Mouse (Mus musculus) adrenal gland (tissue): Measurements from ENCODE around the gene Vmn2r83.
"Not testable (repeated sequence)": the region's sequence is repeated elsewhere in the genome, so short reads cannot be mapped to it uniquely, and the experiment has no call there.

Source experiments
- intact Hi-C: fragments of 180-260 bp; cut with DNase I; formaldehyde crosslinking; loops from one replicate; pipeline ENCODE4 v1.15.1; 2025
- long read RNA-seq, 2 experiments: library from polyadenylated mRNA; unstranded; transcript quantifications; one replicate each; pipeline ENCODE4 v2.0.0; 2020; ENCODE audit warnings: borderline replicate concordance in 1 of 2; ENCODE audit not compliant: insufficient replicate concordance in 1 of 2

Vmn2r83 gene
- long read RNA-seq, experiment 1 = 0 reads
- long read RNA-seq, experiment 2 = 0 reads

DNA sequence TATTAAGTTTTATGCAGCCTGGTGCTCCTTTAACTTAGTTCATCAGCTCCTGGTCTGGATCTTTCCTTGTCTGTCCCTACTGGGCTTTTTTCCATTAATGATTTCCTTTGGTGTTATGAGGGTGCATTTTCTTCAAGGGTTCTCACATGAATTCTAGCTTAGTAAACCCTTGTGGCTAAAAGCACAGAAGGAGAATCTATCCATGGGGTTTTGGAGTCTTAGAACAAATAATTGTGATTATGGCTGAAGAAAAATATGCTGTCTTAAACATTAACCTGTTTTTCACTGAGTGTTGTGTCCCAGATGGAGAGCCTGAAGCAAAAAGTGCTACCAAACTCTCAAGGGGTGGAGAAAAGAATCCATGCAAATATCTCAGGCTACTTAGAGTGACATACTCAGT lies at the start of gene Vmn2r83:
Gene Vmn2r83, plus strand, starts transcription at position 301 of the 400 bp plus-strand sequence.
- intact Hi-C loops = no loop called here

DNA sequence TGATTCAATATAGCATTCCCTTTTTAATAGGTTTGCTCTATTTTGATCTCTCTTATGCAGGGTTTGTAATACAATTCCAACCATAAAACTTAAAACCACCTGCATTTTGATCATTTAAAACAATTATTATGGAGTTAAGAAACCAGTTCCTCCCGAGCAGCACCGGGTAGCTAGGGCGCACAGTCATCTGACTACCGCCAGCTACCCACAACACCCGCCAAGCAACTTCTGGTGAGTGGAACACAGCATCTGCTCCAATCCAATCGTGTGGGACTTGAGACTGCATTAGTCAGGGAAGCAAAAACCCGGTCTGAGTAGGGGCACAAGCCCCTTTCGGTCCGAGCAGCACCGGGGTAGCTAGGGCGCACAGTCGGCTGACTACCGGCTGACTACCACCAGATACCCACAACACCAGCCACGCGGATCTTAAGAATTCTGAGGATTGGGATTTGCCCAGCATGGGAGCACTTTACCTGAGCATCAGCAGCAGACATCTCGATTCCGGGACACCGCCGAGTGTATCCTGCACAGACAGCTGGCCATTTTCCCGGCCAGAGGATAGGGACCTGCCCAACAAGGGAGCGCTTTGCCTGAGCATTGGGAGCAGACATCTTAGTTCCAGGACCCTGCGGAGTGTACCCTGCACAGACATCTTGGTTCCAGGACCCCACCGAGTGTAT lies 33.2 kb upstream of the Vmn2r83 start:
- intact Hi-C loops = not testable (repeated sequence)

DNA sequence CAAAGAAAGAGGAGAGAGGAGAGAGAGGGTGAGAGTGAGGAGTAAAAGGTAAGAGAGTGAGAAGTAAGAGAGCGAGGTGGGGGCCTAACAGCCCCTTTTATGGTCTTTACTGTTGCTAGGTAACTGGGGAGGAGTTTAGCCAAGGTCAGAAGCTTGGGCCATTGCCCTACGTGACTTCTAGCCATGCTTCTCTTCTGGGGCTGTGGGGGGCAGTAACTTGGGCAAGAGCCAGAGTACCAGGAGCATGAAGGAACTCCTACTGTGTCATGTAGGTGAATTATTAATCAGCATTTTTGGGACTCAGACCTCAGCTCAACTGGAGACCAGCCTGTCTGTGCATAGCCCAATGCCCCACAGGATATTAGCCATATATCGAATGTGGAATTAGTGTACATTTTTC lies 27.4 kb downstream of the Vmn2r83 start:
- intact Hi-C loops = no loop called here

DNA sequence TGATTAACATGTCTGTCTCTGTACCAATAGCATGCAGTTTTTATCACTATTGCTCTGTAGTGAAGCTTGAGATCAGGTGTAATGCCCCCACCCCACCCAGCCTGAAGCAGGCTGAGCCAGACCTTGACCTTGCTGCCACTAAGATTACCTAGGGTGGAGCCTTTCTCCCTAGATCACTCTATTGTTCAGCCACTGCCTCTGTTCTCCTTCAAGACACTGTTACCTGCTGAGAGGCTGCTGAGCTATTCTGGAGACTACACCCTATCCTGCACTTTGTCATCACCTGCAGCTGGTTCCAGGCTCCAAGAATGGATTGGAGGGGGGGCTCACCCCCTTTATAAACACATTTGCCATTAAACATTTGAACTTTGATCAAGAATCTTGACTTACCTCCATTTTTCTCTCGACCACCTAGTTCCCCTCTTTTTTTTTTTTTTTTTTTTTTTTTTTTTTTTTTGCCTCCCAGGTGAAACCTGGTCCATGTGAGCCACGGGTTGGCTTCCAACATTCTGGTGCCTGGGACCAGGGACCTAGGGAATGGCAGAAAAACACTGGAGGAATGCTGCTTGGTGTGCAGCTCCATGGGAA lies 28.3 kb downstream of the Vmn2r83 start:
- intact Hi-C loops = no loop called here

DNA sequence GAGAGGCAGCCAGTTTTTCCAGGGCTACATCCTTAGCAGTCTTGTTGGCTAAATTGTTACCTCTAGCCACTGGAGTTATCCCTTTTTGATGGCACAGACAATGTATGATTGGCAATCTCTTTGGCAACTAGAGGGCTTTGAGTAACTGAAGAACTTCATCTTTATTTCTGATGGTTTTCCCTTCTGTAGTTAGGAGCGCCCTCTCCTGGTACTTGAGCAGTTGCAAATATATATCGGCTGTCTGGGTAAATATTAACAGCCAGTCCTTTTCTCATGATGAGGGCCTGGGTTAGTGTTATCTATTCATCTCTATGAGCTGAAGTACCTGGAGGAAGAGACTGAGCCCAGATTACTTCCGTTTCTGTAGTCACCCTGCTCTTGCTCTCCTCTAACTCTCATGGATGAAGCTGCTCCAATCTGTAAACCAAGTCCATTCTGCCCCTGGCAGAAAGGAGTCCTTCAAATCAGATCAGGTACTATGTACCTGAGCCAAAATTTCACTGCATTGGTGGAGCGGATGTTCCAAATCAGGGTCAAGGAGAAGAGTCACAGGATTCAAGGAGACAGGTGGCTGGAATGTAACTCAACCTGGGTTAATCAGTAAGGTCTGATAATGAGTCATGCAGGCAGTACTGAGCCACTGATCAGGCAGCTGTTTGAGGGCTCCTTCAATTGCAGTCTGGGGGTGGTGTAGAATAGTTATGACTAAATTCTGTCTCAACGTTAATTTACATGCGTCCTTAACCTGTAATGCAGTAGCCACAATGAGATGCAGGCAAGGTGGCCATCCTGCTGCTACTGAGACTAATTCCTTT lies 34.5 kb downstream of the Vmn2r83 start:
- intact Hi-C loops = no loop called here

DNA sequence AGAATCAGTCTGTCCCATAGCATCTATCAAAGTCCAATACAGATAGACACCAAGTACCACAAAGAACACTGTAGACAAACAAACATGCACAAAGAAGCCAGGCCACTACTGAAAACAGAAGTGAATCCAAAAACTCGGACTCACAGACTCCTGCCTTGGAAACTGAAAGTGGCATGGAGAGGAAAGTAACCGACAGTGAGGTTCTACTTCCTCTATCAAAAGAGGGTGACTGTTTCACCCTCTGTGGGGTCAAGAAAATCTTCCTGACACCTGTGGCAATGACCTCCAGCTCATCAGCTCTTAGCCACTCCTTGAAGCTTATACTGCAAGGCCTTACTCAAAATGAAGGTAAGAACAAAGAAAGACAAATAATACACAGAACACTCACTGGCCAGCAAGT lies 38.2 kb downstream of the Vmn2r83 start:
- intact Hi-C loops = no loop called here

DNA sequence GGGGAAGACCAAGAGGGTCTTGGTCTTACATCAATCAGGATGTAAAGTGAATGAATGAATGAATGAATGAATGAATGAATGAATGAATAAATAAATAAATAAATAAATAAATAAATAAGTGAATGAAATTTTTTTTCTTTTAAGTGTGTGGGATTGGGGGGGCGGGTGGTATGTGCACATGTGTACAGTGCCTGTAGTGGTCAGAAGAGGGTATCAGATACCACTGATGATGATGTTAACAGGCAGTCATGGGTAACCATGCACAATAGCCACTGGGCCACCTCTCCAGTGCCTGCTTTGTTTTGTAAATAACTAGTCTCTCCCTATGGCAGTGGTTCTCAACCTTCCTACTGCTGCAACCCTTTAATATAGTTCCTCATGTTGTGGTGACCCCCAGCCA lies 55.9 kb downstream of the Vmn2r83 start:
- intact Hi-C loops = no loop called here

DNA sequence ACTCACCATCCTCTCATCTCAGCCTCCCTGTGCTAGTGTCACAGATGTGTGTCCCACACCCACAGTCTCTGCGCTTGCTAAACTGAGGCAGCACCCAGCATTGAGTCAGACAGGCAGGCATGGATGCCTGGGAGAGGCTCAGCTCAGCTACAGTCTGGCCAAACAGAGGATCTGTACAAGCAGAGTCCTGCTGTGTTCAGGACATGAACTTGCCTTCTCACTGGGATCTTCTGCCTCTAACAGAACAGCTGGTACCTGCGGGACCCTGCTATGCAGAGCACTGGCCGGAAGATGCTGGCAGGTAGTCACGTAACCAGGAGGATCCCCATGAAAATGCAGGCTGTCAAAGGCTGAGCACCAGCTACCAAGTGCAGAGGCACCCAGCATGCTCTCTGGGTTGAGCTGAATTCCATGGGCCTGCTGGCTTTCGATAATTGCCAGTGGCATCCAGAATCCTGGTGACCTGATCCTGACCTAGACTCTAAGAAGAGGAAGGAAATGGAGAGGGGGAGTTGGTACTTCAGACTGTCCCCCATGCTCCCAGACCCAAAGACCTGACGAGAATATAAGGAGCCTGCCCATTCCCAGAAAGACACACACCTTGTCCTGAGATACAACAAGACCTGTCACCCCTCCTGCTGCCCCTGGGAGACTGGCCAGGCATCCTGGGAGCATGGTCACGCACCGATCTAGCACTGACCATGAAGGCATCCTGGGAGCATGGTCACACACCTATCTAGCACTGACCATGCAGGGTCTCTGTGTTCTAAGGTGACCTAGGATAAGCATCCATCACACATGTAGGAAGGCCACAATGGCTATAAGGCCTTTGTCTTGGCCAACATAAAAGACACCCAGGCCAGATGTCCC lies 57.2 kb downstream of the Vmn2r83 start:
- intact Hi-C loops = no loop called here

DNA sequence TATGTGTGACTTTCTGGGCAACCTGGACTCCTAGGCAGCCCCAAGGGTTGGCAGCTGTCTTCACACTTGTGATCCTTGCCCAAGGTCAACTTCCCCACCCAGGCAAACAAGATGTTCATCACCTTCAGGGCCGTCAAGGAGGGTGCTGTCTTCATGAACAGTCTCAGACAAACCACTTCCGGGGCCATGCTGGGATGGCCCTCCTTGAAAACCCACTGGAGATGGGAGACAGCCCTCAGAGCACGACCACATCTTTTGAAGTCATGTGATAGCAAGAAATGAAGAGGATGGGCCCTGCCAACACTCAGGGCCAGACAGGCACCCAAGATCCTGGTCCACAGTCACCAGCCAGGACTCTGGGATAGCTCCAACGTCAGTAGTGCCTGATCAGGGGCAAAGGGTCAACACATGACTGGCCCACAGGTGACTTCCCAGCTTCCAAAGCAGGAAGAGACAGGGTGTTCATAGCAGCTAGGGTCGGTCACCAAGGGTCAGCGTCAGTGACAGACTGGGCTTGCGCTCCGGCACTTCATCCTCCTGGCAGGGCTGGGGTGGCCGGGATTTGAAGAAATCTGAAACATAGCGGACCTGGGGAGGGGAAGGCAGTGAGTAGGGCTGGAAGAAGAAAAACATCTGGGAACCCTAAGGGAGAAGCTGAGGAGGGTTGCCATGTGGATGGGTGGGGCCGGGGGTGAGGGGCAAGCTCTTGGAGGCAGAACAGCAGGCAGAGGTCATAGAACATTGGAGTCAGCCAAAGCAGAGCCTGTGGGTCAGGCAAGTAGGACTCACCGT lies 58.3 kb downstream of the Vmn2r83 start:
- intact Hi-C loops = no loop called here

DNA sequence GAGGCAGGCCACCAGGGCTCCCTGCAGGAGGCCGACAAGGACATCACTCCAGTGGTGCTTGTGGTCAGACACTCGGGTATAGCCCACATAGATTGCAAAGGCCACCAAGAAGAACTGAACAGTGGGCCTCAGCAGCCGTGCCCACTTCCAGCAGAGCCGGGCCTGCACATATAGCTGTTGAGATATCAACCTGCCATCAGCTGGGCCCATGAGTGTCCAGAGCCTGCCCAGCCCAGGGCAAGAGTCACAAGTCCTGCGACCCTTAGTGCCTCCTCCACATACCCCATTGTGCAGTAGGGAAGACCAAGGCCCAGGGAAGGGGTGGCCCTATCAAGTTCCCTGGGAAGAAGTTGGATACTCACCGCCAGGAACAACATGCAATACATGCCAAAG lies 58.9 kb downstream of the Vmn2r83 start:
- intact Hi-C loops = no loop called here

DNA sequence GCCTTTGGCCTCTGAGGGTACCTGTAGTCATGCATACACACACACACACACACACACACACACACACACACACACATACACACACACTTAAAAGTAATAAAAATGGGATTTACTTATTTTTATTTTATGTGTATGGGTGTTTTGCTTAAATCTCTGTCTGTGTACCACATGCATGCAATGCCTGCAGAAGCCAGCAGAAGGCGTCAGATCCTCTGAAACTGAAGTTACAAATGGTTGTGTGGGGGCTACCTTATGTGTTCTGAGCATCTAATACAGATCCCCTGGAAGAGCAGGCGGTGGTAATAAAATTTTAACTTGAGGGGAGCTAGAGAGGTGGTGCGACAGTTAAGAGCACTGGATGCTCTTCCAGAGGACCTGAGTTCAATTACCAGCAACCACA lies 59.5 kb downstream of the Vmn2r83 start:
- intact Hi-C loops = no loop called here

DNA sequence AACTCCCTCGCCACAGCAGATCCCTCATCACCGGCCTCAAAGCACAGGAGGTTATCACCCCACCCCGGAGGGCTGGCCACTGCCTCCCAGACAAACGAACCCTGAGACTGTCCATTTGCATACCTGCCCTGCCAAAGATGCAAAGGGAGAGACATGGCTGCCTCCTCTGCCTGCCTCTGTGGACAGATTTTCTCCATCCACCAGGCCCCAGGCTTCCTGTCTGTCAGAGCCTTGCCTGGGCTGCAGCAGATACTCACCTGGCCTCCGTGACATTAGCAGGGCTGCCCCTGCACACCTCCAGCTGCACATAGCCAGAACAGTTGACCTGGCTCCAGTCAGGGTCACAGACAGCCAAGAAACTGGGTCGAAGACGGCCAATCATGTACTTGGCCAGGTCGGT lies 61.7 kb downstream of the Vmn2r83 start:
- intact Hi-C loops = no loop called here

DNA sequence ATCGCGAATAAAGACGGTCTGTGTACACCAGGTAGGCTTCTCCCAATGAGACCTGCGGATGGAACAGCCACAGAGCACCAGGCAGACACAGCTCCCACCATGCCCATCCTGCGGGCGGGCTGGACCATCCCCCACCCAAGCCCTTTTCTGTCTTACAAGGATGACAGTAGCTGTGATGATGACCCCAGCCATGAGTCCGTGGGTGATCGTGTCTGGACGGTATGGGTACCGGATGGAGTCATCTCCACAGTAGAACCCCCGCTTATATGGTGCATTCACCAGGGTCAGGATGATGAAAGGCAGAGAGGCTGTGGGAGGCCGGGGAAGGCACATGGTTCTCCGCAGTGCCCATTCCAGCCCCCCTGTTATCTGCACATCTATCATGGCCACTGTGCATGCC lies 62.2 kb downstream of the Vmn2r83 start:
- intact Hi-C loops = no loop called here

DNA sequence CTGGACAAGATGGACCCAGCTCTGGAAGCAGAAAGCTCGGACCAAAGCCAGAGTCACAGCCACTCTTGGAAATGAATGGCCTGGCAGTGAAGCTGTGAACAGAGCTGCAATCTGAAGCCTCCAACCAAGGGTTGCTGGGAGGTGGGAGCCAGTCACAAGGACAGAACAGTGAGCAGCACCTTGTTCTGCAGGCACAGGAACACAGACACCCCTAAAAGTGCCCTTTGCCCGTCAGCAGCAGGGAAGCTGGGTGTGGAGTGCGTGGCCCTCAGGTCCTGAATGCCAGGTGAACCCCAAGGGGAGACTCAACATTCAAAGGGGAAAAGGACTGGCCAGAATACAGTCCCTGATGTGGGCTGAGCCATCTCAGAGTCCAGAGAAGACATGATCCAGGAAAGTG lies 63.1 kb downstream of the Vmn2r83 start:
- intact Hi-C loops = no loop called here

DNA sequence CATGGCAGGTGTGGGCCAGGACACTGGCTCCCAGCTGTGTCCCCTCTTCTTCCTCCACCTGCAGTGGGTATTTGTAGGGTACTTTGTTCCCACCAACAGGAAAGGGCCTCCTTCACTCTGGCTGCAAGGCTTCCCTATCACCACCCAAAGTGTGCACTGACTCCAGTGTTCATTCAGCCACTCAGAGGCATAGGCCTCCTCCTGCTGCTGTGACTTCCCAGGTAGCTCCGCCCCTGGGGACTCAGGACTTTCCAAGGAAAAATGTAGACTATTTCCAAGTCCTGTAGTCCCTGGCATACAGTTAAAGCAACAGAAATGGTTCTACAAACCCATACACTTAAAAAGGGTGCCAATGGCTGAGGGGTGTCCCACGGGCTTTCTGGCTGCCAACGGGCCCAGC lies 64.1 kb downstream of the Vmn2r83 start:
- intact Hi-C loops = no loop called here

DNA sequence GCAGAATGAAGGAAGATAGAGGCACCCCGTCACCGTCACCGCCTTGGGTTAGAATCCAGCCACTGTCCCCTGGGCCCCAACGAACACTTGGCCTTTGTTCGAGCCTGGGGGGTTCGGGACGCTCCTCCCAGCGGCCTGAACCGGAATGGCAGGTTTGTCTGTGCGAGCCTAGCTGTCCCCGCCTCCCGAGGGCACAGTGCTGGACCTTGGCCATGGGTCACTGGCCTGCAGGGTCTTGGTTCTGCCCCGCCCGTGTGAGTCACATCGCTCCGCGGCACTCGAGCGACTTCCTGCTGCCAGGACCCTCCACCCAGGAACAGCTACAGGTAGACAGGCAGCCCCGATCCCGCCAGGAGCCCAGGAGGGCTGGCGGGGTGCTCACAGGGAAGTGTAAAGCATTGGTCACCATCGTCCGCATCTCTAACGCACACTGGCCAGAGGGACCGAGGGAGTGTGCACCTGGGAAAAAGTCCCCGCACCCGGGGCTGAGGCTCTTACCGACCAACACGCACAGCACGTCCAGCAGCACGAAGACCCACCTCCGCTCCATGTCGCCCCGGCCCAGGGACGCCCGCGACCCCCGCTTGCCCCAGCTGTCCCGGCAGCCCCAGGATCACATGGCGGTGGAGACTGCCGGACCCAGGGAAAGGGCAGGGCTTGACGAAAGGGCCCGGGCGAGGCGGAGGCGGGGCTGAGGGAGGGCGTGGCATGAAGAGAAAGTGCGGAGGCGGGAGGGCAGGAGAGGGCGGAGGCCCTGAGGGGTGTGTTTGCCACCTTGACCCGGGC lies 64.8 kb downstream of the Vmn2r83 start, which contains the start of gene Plpp2:
Gene Plpp2, minus strand, starts transcription at position 671 of the 786 bp plus-strand sequence.
- intact Hi-C loops = no loop called here

DNA sequence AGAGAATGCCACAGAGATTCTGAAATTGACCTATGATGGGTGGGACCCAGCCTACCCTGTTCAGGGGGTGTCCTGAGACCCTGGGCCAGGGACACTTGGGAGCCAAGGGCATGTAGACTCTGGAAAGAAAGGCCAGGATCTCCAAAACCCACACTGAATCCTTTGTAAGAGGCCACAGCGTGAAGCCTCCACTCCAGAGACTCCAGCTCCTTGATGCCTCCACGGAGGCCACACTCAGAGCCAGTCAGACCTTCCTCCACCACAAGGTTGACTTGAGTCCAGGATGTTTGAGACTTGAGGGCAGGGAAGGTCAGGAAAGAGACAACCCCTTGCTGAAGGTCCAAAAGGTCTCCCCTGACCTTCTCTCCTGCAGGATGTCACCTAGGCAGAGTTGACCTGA lies 65.9 kb downstream of the Vmn2r83 start:
- intact Hi-C loops = no loop called here

DNA sequence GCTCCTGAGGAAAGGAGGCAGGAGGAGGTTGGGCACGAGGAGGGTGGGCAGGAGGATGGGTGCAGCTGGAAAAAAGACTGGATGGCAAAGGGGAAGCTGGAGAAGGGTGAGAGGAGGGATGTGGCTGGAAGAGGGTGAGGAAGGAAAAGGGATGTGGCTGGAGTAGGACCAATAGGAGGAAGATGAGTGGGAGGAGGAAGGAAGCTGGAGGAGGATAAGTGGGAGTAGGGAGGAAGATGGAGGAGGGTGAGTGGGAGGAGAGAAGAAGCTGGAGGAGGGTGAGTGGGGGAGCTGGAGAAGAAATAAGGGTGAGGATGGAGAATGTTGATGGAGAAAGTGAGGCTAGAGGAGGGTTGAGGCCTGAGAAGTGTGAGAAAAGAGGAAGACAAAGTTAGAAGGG lies 66.9 kb downstream of the Vmn2r83 start:
- intact Hi-C loops = no loop called here

DNA sequence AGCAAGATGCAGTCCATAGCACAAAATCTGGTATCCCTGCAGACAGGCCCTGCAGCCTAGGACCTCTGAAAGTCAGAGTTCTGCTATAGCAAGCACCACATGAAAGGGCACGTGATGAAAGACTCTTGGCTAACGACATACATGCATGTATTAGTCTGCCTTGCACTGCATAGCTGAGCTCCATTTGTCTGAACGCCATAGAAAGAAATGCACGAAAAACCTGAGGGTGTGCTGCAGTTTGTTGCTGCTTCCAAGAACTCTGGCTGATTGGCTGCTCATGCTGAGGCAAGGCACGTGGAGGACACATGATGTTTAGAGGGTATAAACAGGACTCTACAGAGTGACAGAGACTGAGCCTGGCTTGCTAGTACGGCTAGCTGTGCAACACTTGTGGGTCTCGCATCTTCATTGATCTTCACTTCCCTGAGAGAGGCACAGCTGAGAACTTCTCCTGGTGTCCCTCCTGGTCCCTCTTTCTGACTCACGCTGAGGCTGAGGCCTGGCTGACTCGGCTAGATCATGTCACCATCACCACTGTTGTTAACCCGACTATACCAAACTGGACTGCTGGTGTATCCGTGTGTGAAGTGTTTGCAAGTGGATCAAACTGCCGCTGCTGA lies 68.0 kb downstream of the Vmn2r83 start:
- intact Hi-C loops = no loop called here
